Mouse (Mus musculus) c-Kit-positive CD71-positive TER-119-negative erythroid progenitor cells, embryonic 14.5 days (primary cell): Measurements from ENCODE around the gene Actr3.

Source experiments
- DNase-seq: peaks from one replicate; pipeline ENCODE4 v3.0.0-alpha.2; 2013; ENCODE audit warnings: low read depth

Gene Actr3

DNA sequence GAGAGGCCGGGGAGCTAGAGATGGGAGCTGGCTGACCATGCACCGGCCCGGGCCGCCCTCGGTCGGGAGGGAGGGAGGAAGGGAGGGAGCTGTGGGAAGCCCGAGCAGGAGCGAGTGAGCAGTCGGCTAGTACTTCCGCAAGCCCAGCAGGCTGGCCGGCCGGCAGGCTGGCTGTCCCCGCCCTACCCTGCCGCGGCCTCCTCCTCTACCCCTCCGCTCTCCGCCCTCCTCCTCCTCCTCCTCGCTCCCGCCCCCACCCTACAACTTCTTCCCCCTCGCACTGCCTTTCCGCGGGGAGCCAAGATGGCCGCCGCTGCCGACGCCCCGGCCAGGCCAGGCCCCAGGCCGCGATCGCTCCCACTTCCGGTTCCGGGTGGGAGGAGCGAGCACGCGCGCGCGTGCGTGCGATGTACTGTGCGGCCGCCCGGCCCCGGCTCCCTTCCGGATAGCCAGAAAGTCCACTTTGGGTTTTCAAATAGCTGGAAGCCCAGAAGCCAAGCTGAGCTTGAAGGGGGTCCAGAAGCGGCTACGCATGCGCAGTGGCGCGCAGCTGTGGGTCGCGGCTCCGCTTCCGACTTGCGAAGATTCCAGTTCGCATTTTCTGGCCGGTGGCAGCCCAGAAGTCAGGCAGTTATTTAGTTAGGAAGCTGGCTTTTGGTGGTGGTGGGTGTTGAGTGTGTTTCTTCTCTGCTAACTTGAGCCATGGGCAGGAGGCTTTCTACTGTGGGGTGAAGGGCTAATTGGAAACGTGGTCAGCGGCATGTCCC, at the start of gene Actr3:
TSS of gene Actr3 (minus strand) at position 359 of the 767 bp plus-strand sequence.
- peak; percentile 97 for DNase-seq

DNA sequence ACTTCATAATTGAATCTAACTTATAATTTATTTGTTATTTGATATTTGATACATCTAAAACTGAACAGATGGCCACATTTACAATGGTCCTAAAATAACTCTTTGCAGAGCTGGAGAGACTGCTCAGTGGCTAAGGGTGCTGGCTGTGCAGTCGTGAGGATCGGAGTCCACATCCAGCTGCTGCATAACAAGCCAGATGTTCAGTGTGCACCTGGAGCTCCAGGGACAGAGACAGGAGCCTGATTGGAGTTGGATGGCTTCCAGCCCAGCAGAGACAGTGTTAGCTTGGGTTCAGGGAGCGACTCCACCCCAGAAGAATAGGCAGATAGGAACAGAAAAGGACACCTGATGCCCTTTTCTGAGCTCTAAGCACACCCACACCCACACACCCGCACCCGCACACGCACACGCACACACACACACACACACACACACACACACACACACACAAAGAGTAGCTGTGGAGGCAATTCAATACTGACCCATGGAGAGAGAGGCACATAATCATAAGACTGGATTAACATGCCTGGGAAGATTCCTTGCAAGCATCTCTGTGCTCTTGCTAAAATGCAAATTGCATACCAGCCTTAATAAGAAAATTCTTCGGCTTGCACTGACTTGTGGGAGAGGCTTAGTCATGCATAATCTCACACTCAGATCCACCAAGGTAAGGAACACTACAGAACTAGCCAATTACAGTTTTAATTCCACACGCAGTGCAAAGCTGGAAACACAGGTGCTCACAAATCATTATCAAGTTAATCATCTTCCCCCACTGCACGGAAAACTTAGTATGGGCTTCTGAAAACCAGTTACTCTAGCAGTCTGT, 47.1 kb upstream of the Actr3 start:
- no peak for DNase-seq

DNA sequence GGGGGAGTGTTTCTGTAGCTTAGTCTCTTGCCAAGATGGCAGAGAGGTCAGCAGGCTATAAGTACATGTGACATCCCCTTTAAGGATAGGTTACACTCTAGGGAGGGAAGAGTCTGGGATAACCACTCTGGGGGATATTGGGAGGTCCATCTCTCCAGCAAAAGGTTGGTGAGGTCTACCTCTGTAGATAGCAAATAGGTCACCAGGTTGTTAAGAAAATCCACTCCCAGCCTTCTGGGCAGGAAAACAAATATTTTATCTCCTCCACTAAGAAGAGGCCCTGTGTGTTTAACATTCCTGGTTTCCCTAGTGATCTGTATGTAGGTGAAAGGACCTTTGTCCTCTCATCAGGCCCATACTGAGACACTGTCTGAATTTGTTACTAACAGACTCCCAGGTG, 46.3 kb upstream of the Actr3 start:
- DNase-seq, result no peak

DNA sequence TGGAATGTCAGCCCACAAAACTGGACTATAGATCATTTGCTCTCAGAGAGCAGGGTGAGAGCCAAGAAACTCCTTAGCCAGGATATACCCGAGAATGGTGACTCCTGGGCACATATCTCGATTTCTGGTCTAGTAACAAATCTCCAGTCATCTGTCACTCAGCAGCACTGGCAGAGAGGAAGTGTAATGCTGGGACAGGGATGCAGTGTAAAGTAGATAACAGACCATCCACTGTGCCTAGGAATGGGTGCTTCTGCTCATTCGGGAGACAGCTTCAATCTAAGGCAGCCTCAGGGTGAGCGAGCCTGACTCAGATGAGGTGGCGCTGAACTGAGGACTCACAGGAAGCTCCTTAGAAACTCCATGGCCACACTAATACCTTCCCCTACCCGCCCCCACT, 43.1 kb upstream of the Actr3 start:
- DNase-seq, result no peak

DNA sequence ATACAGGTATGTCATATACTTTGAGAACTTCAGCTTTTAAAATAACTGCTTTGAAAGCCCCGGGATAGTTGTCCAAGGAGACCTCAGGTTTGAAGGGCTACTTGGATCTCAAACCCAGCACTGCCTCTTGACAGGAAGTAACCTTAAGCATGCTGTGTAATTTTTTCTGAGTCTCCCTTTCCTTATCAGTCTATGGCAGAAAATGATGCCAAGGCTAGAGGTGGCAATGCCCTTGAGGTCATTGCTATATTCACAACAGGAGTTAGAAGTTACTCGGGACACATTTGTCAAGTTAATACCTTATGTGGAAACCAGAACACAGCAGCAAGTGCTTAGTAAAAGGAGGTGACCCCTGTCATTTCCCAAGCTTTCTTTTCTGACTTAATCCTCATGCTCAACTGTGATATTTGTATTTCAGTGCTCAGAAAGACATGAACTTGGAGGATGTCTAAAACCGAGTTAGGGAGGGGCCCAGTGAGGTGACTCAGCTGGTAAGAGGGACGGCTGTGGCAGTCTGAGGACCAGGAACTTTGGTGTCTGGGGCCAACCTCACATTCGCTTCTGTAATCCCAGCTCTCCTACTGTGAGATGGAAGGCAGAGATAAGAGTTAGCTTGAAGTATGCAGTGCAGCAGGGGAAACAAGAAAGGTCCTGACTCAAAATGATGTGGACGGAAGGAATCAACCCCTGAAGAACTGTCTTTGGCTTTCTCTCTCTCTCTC, 40.6 kb upstream of the Actr3 start:
- no peak for DNase-seq

DNA sequence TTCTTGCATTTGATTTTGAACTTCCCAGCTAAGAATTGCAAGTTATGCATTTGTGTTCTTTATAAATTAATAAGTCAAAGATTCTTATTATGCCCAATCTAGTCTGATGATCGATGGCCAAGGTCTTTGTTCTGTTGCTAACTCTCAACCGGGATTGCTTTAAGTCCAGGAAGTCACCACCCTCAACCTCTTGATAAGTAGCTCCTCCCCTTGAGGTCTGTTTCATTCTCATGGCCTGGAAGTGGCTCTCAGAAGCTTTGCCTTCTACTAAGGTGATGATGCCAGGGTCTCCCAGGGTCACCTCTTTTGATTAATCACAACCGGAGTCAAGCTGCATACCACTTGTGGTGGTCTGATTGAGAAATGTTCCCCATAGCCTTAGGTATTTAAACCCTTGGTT, 38.3 kb upstream of the Actr3 start:
- DNase-seq, result no peak

DNA sequence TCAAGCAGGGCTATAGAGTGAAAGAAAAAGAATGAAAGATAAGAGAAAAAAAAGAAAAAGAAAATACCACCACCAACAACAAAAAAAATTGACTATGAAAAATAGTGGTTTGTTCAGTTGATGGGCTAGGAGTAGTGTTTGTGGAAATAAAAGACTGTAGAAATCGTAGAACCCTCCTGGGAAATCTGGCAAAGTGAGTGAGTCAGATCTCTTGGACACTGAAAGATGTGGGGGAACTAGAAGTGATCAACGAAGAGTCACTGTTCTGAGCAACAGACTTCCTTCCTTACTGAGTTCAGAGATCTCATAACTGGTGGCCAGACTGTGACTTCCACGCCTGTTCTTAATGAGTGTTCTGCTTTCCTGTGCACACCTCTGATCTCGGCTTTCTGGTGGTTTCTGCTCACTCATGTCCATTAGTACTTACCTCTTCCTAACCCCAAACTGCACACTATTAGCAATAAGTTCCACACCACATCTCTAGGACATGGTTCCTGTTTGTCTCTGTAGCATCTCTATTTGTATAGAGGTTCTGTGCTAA, 37.7 kb upstream of the Actr3 start:
- no peak for DNase-seq

DNA sequence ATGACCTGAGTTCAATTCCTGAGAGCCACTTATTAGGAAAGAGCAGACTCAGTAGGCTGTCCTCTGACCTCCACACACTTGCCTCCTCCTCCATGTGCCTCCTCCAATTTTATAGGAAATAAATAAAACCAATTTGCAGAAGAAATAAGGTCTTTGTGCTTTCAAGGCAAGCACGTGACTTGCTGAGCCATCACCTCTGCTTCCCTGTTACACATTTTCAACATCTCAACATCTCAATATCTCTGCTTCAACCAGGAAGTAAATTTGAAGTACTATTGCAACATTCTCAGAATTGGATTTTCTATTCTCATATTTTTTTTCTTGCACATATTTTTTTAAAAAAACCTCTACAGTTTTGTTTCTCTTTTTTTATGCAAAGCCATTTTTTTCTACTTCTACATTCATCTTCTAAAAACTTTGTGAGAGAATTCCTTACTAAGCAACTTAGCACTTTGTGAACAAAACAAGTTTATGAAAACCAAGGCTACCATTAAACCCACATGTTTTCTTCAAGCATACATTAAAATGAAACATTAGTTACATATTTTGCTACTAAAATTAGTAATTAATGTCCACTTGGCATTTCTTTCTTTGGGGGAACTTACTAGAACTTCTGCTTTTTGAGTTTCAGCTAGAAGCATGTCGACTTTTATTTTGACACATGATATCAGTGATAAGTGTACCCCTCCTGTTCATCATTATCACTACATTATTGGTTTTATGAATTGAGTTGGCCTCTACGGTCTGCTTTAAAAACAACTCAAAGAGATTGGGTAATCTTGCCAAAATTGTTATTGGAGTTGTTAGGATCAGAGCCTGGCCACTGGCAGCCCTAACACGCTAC, 35.5 kb upstream of the Actr3 start:
- DNase-seq, result no peak

DNA sequence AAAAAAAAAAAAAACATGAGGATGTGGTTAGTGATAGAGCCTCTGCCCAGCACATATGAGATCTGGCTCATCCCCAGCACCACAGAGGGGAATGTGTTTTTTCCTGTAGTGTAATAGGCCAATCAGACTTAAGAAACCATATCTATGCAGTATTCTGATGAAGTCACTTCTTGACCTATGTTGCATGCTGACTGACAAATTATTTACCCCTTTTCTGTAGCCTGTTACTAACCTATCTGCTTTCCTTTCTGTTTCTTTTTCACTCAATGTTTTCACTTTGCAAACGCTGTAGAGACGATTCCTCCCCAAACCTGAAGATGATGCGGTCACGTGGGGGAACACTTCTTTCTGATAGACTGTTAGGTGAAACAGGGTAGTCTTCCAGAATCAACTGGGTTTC, 32.4 kb upstream of the Actr3 start:
- no peak for DNase-seq

DNA sequence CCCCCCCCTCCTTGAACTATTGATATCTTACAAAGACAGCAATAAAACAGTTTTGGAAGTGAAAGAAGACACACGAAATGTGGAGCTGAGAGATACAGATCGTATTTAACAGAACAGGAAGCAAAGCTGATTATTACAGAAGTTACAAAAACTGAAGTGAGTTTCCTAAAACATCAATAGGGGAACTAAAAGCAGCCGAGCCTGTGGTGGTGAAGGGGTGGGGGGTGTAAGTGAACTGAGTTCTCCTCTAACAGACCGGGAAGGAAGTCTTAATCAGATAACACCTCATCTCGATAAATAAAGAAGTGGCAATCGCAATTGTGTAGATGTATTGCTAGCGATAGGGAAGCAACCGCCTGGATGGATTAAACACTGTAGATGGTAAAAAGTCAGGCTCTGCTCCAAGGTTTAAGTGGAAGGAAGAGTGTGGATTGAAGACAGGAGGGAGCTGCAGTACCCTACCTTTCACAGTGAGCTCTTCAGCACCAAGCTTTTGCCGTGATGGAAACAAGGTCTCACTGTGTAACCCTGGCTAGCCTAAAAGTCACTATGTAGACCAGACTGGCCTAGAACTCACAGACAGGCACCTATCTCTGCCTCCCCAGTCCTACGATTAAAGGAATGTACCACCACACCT, 31.2 kb upstream of the Actr3 start:
- no peak for DNase-seq

DNA sequence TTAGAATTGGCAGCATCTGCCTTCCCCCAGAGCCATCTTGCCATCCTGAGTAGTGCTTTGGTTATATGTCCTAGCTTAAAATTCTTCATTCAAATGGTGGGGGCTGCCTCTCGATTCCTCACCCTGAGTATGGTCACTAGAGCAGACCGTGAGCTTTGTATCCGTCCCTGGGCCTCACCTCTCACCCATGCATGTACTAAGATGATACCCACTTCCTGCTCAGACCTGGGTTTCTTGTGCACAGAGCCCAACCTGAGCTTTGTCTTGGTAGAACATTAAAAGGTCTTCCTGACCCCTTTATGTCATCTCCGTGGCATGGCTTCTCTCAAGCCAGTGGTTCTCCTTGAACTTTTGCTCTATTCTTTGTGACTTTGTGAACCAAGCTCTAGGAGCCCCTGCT, 28.5 kb upstream of the Actr3 start:
- no peak for DNase-seq

DNA sequence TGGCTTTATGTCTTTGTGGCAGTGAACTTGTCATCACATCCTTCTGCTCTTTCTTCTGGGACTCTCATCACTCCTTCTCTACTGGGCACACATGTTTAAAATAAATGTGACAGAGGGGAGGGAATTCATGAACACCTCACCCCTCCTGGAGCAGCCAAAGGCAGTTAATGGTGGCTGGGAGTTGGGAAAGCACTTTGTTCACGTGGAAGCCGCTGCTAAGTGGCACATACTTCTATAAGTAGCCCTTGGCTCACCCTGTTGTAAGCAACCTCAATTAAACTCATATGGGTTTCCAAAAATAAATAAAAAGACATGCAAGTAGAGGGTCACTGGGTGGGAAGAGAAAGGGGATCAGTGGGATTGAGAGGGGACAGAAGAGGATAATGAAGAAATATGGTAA, 27.8 kb upstream of the Actr3 start:
- DNase-seq, result no peak

DNA sequence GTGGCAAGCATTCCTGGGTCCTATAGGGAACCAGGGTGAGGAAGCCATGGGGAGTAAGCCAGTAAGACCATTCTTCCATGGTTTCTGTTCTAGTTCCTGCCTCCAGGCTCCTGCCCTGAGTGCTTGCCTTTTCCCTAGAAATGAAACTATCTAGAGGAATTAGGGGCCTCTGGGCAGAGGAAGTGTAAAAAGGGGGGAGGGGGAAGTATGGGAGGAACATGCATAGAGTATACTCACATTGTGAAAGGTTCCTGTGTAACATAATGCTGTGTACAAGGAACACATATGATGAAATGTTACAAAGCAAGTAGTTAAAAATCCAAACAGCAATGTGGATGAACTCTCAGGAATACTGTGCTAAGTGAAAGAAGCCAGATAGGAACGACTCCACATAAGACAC, 27.4 kb upstream of the Actr3 start:
- DNase-seq, result no peak

DNA sequence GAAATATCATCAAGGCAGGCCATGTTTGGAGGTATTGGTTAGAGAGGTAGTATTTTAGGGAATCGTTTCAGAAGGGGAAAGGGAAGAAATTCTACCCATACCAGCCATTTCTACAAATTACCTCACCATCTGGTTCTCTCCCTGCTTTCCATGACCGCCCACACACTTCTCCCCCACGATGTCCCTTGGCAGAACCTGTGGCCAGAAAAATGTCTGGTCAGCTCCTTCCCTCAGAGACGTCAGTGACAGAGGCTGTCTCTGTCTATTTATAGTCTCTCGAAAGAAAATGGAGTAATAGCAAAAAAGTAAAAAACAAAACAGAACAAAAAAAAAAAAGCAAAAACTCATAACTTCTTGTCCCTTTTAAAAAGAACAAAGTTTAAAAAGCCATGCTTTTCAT, 23.0 kb upstream of the Actr3 start:
- no peak for DNase-seq

DNA sequence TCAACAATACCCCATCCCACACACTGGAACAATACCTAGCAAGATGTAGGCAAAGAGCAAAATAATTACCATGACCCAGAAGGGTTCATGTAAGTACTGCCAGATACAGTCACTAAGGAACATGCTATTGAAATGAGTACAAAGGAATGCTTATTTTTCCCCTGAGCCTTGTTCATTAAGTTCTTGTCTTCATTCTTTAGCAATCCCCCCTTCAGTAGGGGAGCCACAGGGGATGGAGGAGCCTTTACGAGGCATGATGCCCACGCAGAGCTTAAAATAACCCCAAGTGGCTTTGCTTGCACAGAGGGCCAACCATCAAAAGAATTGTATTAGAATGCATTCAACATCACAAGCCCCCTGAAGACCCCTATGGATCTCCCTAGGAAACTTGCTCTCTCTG, 19.6 kb upstream of the Actr3 start:
- no peak for DNase-seq

DNA sequence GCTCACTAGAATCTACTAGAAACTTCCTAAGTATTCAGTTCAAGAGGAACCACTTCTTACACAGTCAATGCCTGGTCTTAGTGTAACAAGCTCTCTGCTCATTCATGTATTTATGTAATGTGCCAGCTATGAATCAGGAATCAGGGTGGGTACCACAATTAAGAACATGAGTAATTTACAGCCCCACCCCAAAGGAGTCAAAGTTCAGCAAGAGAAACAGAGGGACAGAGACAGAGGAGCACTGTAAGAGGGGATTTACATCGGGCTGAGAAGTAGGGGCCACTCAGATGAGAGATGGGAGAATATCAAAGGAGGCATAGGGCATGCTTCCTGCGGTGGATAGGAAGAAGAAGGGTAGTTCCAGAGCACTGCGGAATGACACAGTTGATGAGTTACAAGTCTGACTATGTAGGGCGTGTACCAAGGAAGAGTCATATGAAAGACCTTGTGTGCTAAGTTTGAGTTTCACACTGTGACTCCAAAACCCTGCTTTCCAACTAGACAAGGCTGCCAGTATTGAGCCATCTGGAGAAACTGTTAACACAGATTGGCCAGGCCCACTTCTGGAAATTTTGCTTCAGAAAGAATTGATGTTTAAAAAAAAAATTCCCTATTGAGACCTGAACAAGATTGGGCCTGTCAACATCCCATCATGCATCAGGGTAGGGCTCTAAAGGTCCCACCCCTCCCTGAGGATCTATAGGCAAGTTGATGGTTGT, 14.9 kb upstream of the Actr3 start:
- no peak for DNase-seq

DNA sequence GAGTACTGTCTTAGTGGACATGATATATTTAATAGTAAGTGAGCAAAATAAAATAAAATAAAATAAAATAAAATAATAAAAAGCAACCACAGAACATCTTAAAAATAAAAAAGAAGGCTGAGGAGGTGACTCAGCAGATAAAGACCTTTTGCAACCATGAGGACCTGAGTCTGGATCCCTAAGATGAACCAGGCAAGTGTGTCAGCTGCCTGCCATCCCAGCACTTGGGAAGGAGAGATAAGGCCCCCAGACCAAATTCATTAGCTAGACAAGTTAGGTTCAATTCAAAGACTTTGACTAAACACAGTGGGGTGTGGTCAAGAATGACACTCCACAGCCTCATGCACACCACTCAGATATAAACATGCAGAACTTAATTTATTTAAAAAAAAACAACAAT, 12.4 kb upstream of the Actr3 start:
- DNase-seq, result no peak

DNA sequence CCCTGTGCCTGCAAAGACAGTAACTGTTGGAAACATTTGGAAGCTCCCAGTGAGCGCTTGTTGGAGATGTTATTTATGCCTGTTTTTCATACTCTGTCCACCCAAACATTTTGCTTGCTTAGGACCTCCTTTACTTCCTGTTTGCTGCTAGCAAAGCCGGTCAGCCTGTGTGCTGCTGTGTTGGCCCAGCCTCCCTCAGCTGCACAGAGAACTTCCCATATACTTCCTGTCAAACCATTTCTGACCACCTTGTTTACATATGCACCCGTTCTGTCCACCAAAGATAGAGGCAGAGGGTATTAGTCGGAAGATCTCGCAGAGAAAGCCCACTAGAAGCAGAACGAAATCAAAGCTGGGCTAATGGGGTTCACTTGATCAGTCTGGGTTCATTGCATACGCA, 6.2 kb upstream of the Actr3 start:
- DNase-seq, result no peak

DNA sequence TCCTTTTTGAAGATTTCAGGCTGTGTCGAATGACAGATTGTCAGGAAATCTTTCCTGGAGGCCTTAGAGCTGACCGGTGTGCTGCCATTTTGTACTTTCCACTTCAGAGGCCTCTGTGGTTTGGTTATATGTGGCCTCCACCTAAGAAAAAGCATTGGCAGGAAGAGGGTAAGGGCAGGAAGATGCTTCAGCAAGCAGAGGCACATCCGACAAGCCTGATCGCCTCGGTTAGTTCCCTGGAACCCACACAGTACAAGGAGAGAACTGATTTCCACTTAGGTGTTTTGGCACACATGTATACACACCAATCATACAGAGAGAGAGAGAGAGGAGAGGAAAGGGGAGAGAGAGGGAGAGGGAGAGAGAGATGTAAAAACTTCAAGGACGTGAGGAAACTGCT, 5.7 kb upstream of the Actr3 start:
- DNase-seq, result no peak

DNA sequence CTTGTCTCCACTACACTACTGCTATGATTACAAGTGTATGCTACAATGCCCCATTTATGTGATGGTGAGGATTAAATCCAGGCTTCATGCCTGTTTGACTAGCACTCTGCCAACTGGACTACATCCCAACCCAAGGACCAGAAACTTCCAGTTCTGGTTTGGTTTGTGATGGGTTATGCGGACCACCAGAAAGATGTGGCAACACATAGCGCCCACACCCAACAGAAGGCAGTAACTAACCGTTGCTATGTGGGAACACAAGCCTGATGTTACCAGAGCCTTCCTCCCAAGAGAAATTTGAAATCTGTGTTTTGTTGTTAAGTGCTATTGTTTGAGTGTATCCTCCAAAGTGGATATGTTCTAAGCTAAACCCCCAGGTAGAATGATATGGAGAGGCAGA, 4.0 kb upstream of the Actr3 start:
- no peak for DNase-seq

DNA sequence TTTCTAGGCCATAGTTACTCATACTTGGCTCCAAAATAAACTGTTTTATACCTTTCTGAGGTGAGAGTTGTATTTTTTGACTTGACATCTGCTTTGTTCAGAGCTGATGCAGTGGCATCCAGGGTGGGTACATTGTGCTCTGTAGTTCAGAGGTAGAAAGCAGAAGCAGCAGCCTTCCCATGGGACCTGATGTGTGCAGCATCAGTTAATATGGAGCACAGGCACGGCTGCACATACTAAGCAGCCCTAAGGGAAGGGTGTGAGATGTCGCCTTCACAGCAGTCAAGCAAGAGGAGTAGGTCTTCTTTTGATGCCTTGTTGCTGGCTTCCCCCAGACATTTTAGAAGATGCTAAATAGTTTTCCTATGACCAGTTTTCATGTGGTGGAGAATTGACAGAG, 3.3 kb upstream of the Actr3 start:
- DNase-seq, result no peak
